Mouse (Mus musculus): ENCODE data around the gene Fam214b. TPM values are rescaled to one million over a fixed set of nuclear protein-coding genes. Genes with fewer than 3 reads are reported as not detected.

Fam214b gene
- polyA plus RNA-seq, 1 experiment from 2014 or later = 10.7 TPM

DNA sequence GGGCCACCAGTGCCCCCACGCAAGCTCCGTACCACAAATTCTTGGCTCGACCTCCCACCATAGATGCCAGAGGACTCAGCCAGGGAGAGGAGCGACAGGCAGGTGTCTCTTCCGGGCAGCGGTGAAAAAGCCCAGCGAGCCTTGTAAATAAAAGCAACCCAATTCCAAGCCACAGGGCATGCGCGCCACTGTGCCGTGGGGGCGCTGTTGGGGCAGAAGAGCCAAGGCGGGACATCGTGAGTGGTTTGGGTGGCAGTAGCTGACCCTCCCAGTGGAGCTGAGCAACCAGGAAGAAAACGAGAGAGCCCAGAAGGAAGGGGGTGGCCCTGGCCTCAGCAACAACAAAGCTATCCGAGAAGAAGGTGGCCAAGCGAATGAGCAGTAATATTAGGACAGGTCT is 25.1 kb downstream of the Fam214b start:
- TF ChIP-seq CTCF (IDR thresholded peaks at IDR 0.05) = no peak
- no peak for TF ChIP-seq EP300 (IDR thresholded peaks at IDR 0.05)
- WGBS = 88% methylated on average over 16 of the region's 16 CpGs
- no peak for DNase-seq (ENCODE audit: low spot score)

GRCm38 (mm10) chr4:43019641-43020465 is 26.2 kb downstream of the Fam214b start:
- no peak for ATAC-seq
- no peak overlapping the region for H3K9ac ChIP-seq (replicated peaks; ENCODE audit: low read depth)
- no peak overlapping the region for H3K27ac ChIP-seq (ENCODE audit: low read length)
- no peak for DNase-seq (ENCODE audit: low spot score)
- 92% methylated on average over 23 of the region's 23 CpGs for WGBS
- H3K9me3 ChIP-seq (ENCODE audit: low read length) = no peaks in the 10 kb centered on the region
- H3K4me2 ChIP-seq (replicated peaks; ENCODE audit: low read depth, low read length) = no peak overlapping the region
- no peaks in the 10 kb centered on the region for H3K27me3 ChIP-seq (replicated peaks; ENCODE audit: insufficient read depth, low read length)
- H3K36me3 ChIP-seq (ENCODE audit: insufficient read depth, low read length) = peaks cover 10% of the 10 kb centered on the region
- H3K4me1 ChIP-seq (ENCODE audit: insufficient read depth, low read depth, low read length) = peaks cover 3% of the 10 kb centered on the region; the same call in 1 of the 2 replicates
- no peak overlapping the region for H3K4me3 ChIP-seq (ENCODE audit: low read depth, low read length)
- TF ChIP-seq EP300 (IDR thresholded peaks at IDR 0.05) = no peak
- TF ChIP-seq CTCF (IDR thresholded peaks at IDR 0.05) = no peak

More for the DNA sequence above, 25.1 kb downstream of the Fam214b start:
- H3K27ac ChIP-seq (ENCODE audit: low read length) = no peak overlapping the region
- H3K4me2 ChIP-seq (replicated peaks; ENCODE audit: low read depth, low read length) = no peak overlapping the region
- no peaks in the 10 kb centered on the region for H3K9me3 ChIP-seq (ENCODE audit: low read length)
- H3K9ac ChIP-seq (replicated peaks; ENCODE audit: low read depth) = no peak overlapping the region
- H3K4me1 ChIP-seq (ENCODE audit: insufficient read depth, low read depth, low read length) = peaks cover 7% of the 10 kb centered on the region; the same call in 1 of the 2 replicates
- no peak for ATAC-seq
- H3K27me3 ChIP-seq (replicated peaks; ENCODE audit: insufficient read depth, low read length) = no peaks in the 10 kb centered on the region
- H3K36me3 ChIP-seq (ENCODE audit: insufficient read depth, low read length) = peaks cover 10% of the 10 kb centered on the region
- no peak overlapping the region for H3K4me3 ChIP-seq (ENCODE audit: low read depth, low read length)

DNA sequence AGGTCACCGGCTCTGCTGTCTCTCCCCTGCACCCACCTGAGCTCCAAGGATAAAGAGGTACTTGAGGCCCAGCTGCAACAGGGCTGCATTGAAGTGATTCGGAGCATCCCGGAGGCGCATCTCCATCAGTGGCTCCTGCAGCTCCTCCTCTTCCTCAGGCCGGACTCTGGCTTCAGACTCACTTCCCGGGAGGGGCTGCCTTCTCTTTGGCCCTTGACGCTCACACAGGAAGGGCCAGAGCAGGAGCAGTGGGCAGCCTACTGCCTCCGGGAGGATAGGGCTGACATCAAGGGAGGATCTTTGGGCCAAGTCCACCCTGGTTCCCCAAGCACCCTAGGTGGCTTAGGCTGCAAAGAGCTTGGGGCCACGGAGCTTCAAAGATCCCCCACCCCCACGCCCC is 26.8 kb downstream of the Fam214b start:
- TF ChIP-seq EP300 (IDR thresholded peaks at IDR 0.05) (no peak), CTCF (IDR thresholded peaks at IDR 0.05) (no peak)
- H3K4me2 ChIP-seq (replicated peaks; ENCODE audit: low read depth, low read length) = no peak overlapping the region
- H3K36me3 ChIP-seq (ENCODE audit: insufficient read depth, low read length) = peaks cover 10% of the 10 kb centered on the region
- H3K4me1 ChIP-seq (ENCODE audit: insufficient read depth, low read depth, low read length) = no peaks in the 10 kb centered on the region
- no peak for ATAC-seq
- H3K9me3 ChIP-seq (ENCODE audit: low read length) = no peaks in the 10 kb centered on the region
- H3K9ac ChIP-seq (replicated peaks; ENCODE audit: low read depth) = no peak overlapping the region
- H3K27ac ChIP-seq (ENCODE audit: low read length) = no peak overlapping the region
- no peak overlapping the region for H3K4me3 ChIP-seq (ENCODE audit: low read depth, low read length)
- WGBS = 90% methylated on average over 10 of the region's 10 CpGs
- H3K27me3 ChIP-seq (replicated peaks; ENCODE audit: insufficient read depth, low read length) = no peaks in the 10 kb centered on the region
- no peak for DNase-seq (ENCODE audit: low spot score)

DNA sequence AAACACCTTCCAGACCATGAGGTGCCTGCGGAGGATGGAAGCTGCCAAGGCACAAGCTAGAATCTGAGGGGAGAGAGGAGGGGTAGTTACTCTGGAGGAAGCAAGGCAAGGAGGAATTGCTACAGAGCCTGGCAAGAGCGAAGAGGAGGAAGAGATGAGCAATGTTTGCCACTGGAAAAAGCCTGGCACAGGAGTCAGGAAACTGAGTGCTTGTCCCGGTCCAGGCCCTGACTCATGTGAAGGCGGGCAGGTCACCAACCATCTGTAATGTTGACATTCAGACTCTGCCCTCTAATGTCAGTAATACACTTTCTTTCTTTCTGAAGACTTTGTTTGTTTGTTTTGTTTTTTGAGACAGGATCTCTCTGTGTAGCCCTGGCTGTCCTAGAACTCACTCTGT is 27.9 kb downstream of the Fam214b start:
- H3K4me1 ChIP-seq (ENCODE audit: insufficient read depth, low read depth, low read length) = no peaks in the 10 kb centered on the region
- ATAC-seq (no peak), DNase-seq (ENCODE audit: low spot score) (no peak)
- H3K27ac ChIP-seq (ENCODE audit: low read length) = no peak overlapping the region
- no peaks in the 10 kb centered on the region for H3K9me3 ChIP-seq (ENCODE audit: low read length)
- WGBS = 87% methylated on average over 4 of the region's 4 CpGs
- no peak overlapping the region for H3K9ac ChIP-seq (replicated peaks; ENCODE audit: low read depth)
- no peak overlapping the region for H3K4me3 ChIP-seq (ENCODE audit: low read depth, low read length)
- H3K27me3 ChIP-seq (replicated peaks; ENCODE audit: insufficient read depth, low read length) = no peaks in the 10 kb centered on the region
- no peak for TF ChIP-seq EP300 (IDR thresholded peaks at IDR 0.05)
- TF ChIP-seq CTCF (IDR thresholded peaks at IDR 0.05) = no peak
- no peak overlapping the region for H3K4me2 ChIP-seq (replicated peaks; ENCODE audit: low read depth, low read length)
- H3K36me3 ChIP-seq (ENCODE audit: insufficient read depth, low read length) = peaks cover 10% of the 10 kb centered on the region

- 91% methylated on average over 1 of the region's 1 CpGs for WGBS
- Histone ChIP-seq H3K4me2 (replicated peaks; ENCODE audit: low read depth, low read length) (no peak overlapping the region), H3K4me1 (ENCODE audit: insufficient read depth, low read depth, low read length) (no peaks in the 10 kb centered on the region), H3K27ac (ENCODE audit: low read length) (no peak overlapping the region), H3K4me3 (ENCODE audit: low read depth, low read length) (no peak overlapping the region), H3K36me3 (ENCODE audit: insufficient read depth, low read length) (no peaks in the 10 kb centered on the region), H3K27me3 (replicated peaks; ENCODE audit: insufficient read depth, low read length) (no peaks in the 10 kb centered on the region), H3K9ac (replicated peaks; ENCODE audit: low read depth) (no peak overlapping the region), H3K9me3 (ENCODE audit: low read length) (no peaks in the 10 kb centered on the region)
- no peak for TF ChIP-seq EP300 (IDR thresholded peaks at IDR 0.05)
- TF ChIP-seq CTCF (IDR thresholded peaks at IDR 0.05) = no peak
- DNase-seq (ENCODE audit: low spot score) (no peak), ATAC-seq (no peak)
Observed at GRCm38 (mm10) chr4:43012091-43012490, 33.9 kb downstream of the Fam214b start.

DNA sequence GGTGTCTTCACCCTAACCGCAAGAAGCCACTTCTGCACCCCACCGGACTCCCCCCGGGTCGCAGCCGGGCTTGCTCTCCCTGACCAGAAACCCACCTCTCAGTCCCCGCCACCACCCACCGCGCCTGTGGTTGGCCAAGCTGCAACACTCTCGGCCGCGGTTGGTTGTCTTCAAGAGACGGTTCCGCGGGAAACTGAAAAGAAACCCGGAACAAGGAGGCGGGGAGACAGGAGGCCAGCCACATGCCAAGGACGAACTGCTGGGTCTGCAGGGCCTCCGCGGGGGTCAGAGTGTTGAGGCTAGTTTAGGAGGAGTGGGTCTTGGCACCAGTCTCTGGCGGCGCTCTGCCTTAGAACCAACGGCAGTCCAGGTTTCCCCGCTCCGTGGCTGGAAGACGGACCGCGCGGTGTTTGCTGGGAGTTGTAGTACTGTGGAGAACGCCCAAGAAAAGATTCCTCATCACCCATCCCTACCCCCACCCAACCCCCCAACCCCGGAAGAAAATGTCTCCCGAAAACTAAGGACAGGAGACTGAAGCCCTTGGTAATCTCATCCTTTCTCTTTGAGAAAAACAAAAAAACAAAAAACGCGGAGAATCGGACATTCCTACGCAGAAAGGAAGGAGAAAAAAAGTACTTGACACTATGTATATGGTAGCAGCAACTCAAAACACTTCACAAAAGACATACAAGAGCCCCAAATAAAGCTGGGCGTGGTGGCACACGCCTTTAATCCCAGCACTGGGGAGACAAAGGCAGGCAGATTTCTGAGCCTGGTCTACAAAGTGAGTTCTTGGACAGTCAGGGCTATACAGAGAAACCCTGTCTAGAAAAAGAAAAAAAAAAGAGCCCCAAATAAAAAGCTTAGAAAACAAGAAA is 35.6 kb downstream of the Fam214b start, which contains the start of gene Fancg:
Gene Fancg, minus strand, starts transcription at position 346 of the 878 bp plus-strand sequence.
- H3K9me3 ChIP-seq (ENCODE audit: low read length) = no peaks in the 10 kb centered on the region
- peak within 1 kb of the TSS; percentile 59 for H3K9ac ChIP-seq (replicated peaks; ENCODE audit: low read depth)
- H3K27me3 ChIP-seq (replicated peaks; ENCODE audit: insufficient read depth, low read length) = no peaks in the 10 kb centered on the region
- no peaks in the 10 kb centered on the region for H3K36me3 ChIP-seq (ENCODE audit: insufficient read depth, low read length)
- DNase-seq (ENCODE audit: low spot score) = peak; percentile 83
- H3K4me1 ChIP-seq (ENCODE audit: insufficient read depth, low read depth, low read length) = no peaks in the 10 kb centered on the region
- peak; percentile 91 for ATAC-seq
- peak within 1 kb of the TSS; percentile 78 for H3K4me2 ChIP-seq (replicated peaks; ENCODE audit: low read depth, low read length)
- under 1% methylated on average over 37 of the region's 37 CpGs for WGBS
- no peak for TF ChIP-seq CTCF (IDR thresholded peaks at IDR 0.05)
- no peak for TF ChIP-seq EP300 (IDR thresholded peaks at IDR 0.05)
- H3K27ac ChIP-seq (ENCODE audit: low read length) = no peak within 1 kb of the TSS
- peak within 1 kb of the TSS; percentile 88 for H3K4me3 ChIP-seq (ENCODE audit: low read depth, low read length)
